In the genomic region with DNA sequence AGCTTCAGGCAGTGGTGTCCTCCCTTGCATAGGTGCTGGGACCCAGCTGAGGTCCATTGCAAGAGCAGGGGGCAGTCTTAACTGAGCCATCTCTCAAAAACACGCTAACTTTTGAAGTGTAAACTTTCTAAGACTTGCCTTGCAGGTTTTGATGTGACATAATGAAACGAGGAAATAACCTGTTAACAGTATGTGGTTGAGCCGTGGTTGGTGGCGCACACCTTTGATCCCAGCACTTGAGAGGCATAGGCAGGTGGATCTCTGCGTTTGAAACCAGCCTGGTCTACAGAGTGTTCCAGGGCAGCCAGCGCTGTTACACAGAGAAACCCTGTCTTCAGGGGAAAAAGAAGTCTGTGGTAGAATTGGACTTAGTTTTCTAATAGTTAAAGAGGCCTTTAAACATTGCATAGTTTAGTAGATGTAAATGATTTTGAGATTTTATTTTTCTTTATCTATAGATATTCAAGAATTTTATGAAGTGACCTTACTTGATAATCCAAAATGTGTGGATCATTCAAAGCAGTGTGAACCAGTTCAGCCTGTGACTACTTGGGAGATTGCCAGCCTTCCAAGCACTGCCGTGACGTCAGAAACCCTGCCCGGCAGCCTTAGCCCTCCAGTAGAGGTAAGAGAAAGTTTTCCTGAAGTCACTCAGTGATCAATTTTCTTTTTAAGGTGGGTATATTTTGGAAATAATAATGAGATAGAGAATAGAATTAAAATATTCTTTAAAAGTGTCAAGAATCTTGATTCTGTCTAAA, we compare ENCODE assay signal across 12 mouse cellular contexts. TPM values are rescaled to one million over a fixed set of nuclear protein-coding genes. Genes with fewer than 3 reads are reported as not detected.
DNase-seq lines count a peak whose midpoint lies in the region; ATAC-seq and TF ChIP-seq lines count a peak whose summit lies in the region.
"Had no signal": no experiment of that assay in that cellular context is flagged by ENCODE, and none has a peak within 500 bp of the region (broad histone marks: within the 10 kb centered on the region; RNA-seq: fewer than 3 reads in every experiment).

No protein-coding gene starts in this region.

- peaks cover 6% of the 10 kb centered on the region for H3K36me3 ChIP-seq in kidney, embryonic 16.5 days (ENCODE audit: insufficient read depth, low read length)
- H3K36me3 ChIP-seq in intestine, postnatal 0 days (ENCODE audit: control insufficient read depth, insufficient read depth): no peaks in the 10 kb centered on the region
- H3K36me3 ChIP-seq in small intestine, adult 2 months (ENCODE audit: control insufficient read depth, insufficient read depth, low read length): peaks cover 8% of the 10 kb centered on the region; the same call in 1 of the 2 replicates
- no peaks in the 10 kb centered on the region for H3K36me3 ChIP-seq in forebrain, embryonic 16.5 days (ENCODE audit: control insufficient read depth, insufficient read depth)
- H3K36me3 ChIP-seq: stomach, embryonic 15.5 days had no signal

- ATAC-seq in kidney, embryonic 16.5 days (ENCODE audit: low FRiP score, low TSS enrichment): no peak
- peak; percentile 45 for ATAC-seq in intestine, postnatal 0 days
- ATAC-seq in forebrain, embryonic 16.5 days: no peak

- no peaks in the 10 kb centered on the region for H3K27me3 ChIP-seq in kidney, embryonic 16.5 days (ENCODE audit: insufficient read depth, low read length)
- no peaks in the 10 kb centered on the region for H3K27me3 ChIP-seq in intestine, postnatal 0 days (replicated peaks; ENCODE audit: control insufficient read depth, insufficient read depth, low read length)
- no peaks in the 10 kb centered on the region for H3K27me3 ChIP-seq in small intestine, adult 2 months (ENCODE audit: control insufficient read depth, insufficient read depth, low read length)
- no peaks in the 10 kb centered on the region for H3K27me3 ChIP-seq in forebrain, embryonic 16.5 days (replicated peaks; ENCODE audit: control insufficient read depth, insufficient read depth, low read length)
- H3K27me3 ChIP-seq: limb, embryonic 12.5 days; megakaryocyte, embryonic 14.5 days; stomach, embryonic 15.5 days had no signal

- peak; percentile 39 to 71 for DNase-seq in adrenal gland, adult (ENCODE audit: inconsistent age in 2 of 2, low spot score in 1 of 2)
- no peak for DNase-seq in adrenal gland, postnatal 4 days (ENCODE audit: low spot score in 2 of 2)
- DNase-seq in kidney, adult 18-20 months: peak; percentile 53
- no peak for DNase-seq in layer of hippocampus, postnatal 25 days (ENCODE audit: extremely low spot score in 1 of 2, low spot score in 1 of 2)
- DNase-seq: right cerebral cortex, adult 18-20 months had no signal

- no peak overlapping the region for H3K27ac ChIP-seq in kidney, embryonic 16.5 days (ENCODE audit: low read length)
- H3K27ac ChIP-seq in intestine, postnatal 0 days (ENCODE audit: low read depth, low read length): no peak overlapping the region; the same call in 1 of the 2 replicates
- peak overlapping the region; percentile 8; the same call in 1 of the 2 replicates for H3K27ac ChIP-seq in small intestine, adult 2 months (ENCODE audit: insufficient read depth, low read depth, low read length)
- no peak overlapping the region for H3K27ac ChIP-seq in forebrain, embryonic 16.5 days (ENCODE audit: low read length)
- H3K27ac ChIP-seq: limb, embryonic 12.5 days; stomach, embryonic 15.5 days had no signal

- H3K4me1 ChIP-seq in kidney, embryonic 16.5 days (ENCODE audit: insufficient read depth, low read length): no peaks in the 10 kb centered on the region
- H3K4me1 ChIP-seq in intestine, postnatal 0 days (replicated peaks; ENCODE audit: control insufficient read depth, insufficient read depth, low read length): 0 out of 2 replicates have a peak, but pooled peaks cover 3% of the 10 kb centered on the region
- peaks cover 6% of the 10 kb centered on the region; the same call in 1 of the 2 replicates for H3K4me1 ChIP-seq in small intestine, adult 2 months (ENCODE audit: control insufficient read depth, insufficient read depth, insufficient read length, low read length)
- H3K4me1 ChIP-seq in forebrain, embryonic 16.5 days (replicated peaks; ENCODE audit: control insufficient read depth, insufficient read depth, low read length): no peaks in the 10 kb centered on the region
- H3K4me1 ChIP-seq: limb, embryonic 12.5 days; stomach, embryonic 15.5 days had no signal

- H3K4me3 ChIP-seq in kidney, embryonic 16.5 days (ENCODE audit: low read length): no peak overlapping the region
- H3K4me3 ChIP-seq in intestine, postnatal 0 days (ENCODE audit: low read depth, low read length): no peak overlapping the region
- H3K4me3 ChIP-seq in small intestine, adult 2 months (ENCODE audit: low read depth, low read length): no peak overlapping the region
- no peak overlapping the region for H3K4me3 ChIP-seq in forebrain, embryonic 16.5 days (replicated peaks; ENCODE audit: low read length)
- H3K4me3 ChIP-seq: limb, embryonic 12.5 days; megakaryocyte, embryonic 14.5 days; stomach, embryonic 15.5 days had no signal

- 81% methylated on average over 9 of the region's 9 CpGs for WGBS in kidney, embryonic 16.5 days
- 54% methylated on average over 9 of the region's 9 CpGs for WGBS in intestine, postnatal 0 days
- WGBS in small intestine, adult 2 months: 28% methylated on average over 9 of the region's 9 CpGs
- whole genome bisulfite sequencing in forebrain, embryonic 16.5 days: 77% methylated on average over 9 of the region's 9 CpGs

- H3K9me3 ChIP-seq in kidney, embryonic 16.5 days (ENCODE audit: low read length): no peaks in the 10 kb centered on the region
- no peaks in the 10 kb centered on the region for H3K9me3 ChIP-seq in intestine, postnatal 0 days (ENCODE audit: control insufficient read depth)
- H3K9me3 ChIP-seq in forebrain, embryonic 16.5 days (ENCODE audit: control insufficient read depth, low read length): no peaks in the 10 kb centered on the region
- H3K9me3 ChIP-seq: limb, embryonic 12.5 days; megakaryocyte, embryonic 14.5 days; stomach, embryonic 15.5 days had no signal

- no peak for TF ChIP-seq CTCF in intestine, postnatal 0 days (IDR thresholded peaks at IDR 0.05; ENCODE audit: low read depth)
- no peak for TF ChIP-seq CTCF in small intestine, adult 2 months (IDR thresholded peaks at IDR 0.05; ENCODE audit: extremely low read depth, insufficient read length, insufficient replicate concordance, low read depth, low read length)

- H3K4me2 ChIP-seq in kidney, embryonic 16.5 days (replicated peaks; ENCODE audit: low read depth, low read length): no peak overlapping the region
- H3K4me2 ChIP-seq in intestine, postnatal 0 days (replicated peaks; ENCODE audit: low read depth): peak overlapping the region; percentile 21; the same call in 1 of the 2 replicates
- H3K4me2 ChIP-seq in forebrain, embryonic 16.5 days (ENCODE audit: low read length): no peak overlapping the region
- H3K4me2 ChIP-seq: limb, embryonic 12.5 days; stomach, embryonic 15.5 days had no signal

- no peak for TF ChIP-seq POLR2A in small intestine, adult 2 months (IDR thresholded peaks at IDR 0.05; ENCODE audit: low read depth, low read length)

- no peak overlapping the region for H3K9ac ChIP-seq in kidney, embryonic 16.5 days (replicated peaks; ENCODE audit: low read length)
- H3K9ac ChIP-seq in intestine, postnatal 0 days (ENCODE audit: low read depth, low read length): no peak overlapping the region
- H3K9ac ChIP-seq in forebrain, embryonic 16.5 days (replicated peaks; ENCODE audit: low read depth, low read length): no peak overlapping the region
- H3K9ac ChIP-seq: limb, embryonic 12.5 days; stomach, embryonic 15.5 days had no signal

RNA-seq across cellular contexts. Expression of gene Dlg1, which starts 20.6 kb away (rescaled TPM):
- total RNA-seq in adrenal gland, postnatal 4 days (2021): 10 to 100 TPM; 65.4 to 78.0 TPM
- polyA plus RNA-seq in kidney, embryonic 16.5 days (2015; fragmentation: Nextera tagmentation; extraction: Ambion mirVana): 25.5 and 32.1 TPM in 2 replicates
- 10.5 and 11.2 TPM in 2 replicates for polyA plus RNA-seq in intestine, postnatal 0 days (2015; fragmentation: Nextera tagmentation; extraction: Ambion mirVana)
- polyA plus RNA-seq in small intestine, adult 2 months (2012; rRNA removed): 3.4 and 7.0 TPM in 2 replicates
- 10 to 100 TPM; 71.5 to 77.6 TPM for total RNA-seq in layer of hippocampus, postnatal 25 days (2021)
- polyA plus RNA-seq in forebrain, embryonic 16.5 days (2015; fragmentation: Nextera tagmentation; extraction: Ambion mirVana): 20.6 and 21.9 TPM in 2 replicates

Comparison
In these comparisons a context has a peak if more than half of its experiments do, and no peak if none do; other contexts are left out.
1. DNase-seq: peak in adrenal gland, adult (2 of 2) and kidney, adult 18-20 months (single experiment); none in adrenal gland, postnatal 4 days (0 of 2) and layer of hippocampus, postnatal 25 days (0 of 2).